Mouse (Mus musculus): ENCODE results near the gene Ddx58.
A peak's percentile ranks its signal among the peaks of the same experiment; 100 is the strongest.

The Ddx58 gene

DNA sequence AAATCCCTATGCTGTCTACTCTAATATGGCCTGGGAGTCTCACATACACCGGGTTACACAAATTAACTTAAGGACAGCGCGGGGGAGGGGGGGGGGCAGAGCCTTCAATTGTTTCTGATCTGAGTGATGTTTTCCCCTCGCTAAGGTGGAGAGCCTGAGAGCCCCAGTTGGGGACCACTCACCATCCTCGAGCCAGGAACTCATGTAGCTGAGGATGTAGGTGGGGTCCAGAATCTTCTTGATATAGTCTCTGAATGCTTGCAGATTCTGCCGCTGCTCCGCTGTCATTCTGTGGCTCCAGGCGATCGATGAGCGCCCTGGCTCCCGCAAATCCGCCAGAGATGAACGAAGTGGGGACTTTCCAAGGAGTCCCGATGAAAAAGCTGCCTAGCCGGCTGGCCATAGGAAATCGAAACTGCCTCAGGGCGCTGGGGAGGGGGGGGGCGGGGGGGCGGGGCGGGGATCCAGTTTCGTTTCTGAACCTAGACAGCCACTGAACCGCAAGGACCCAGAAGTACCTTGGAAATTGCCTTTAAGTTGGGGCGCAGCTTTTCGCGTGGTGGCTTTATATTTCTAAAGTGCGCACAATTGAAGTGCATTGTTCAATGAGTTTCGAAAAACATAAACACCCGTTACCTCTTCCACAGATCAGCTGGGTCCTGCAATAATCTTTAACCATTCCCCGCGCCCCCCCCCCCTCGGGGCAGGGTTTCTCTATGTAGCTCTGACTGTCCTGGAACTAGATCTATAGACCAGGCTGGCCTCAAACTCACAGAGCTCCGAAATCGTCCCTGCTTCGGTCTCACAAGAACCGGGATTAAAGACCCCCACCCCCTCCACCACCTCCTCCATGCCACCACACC, at the start of gene Ddx58:
Gene Ddx58 (minus strand): TSS at position 420 of the 863 bp plus-strand sequence.
- DNase-seq (ENCODE audit: low read depth, low spot score), result no peak

DNA sequence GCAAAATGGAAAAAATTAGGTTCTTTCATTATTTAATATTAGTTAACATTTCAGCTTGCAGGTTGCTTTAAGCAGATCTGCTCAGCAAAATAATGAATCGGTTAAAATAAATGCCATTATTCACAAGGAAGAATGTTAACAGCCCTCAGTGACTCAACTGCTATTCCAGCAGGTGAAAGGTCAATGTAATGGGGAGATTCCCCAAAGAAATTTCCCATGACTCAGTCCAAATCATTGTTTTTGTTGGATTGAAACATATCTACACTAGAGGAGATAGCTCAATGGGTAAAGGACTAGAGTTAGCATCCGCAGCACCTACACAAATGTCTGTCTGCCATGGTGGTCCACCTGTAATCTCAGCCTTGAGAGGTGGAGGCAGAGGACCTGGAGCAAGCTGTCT, 49.4 kb upstream of the Ddx58 start:
- no peak for DNase-seq (ENCODE audit: low read depth, low spot score)

DNA sequence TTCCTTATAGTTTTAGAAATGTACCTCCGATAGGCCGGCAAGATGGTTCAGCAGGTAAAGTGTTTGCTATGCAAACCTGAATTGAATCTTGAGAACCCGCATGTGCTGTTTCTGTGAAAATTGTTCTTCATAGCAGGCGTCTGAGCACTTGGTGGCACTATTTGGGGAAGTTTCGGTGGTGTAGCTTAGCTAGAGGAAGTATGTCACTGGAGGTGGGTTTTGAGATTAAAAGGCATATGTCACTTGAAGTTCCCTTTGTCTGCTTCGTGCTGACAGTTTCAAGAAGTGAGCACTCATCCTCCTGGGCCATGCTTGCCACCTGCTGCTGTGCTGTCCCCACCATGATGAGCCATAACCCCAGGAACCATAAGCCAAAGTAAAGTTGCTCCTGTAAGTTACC, 47.8 kb upstream of the Ddx58 start:
- no peak for DNase-seq (ENCODE audit: low read depth, low spot score)

DNA sequence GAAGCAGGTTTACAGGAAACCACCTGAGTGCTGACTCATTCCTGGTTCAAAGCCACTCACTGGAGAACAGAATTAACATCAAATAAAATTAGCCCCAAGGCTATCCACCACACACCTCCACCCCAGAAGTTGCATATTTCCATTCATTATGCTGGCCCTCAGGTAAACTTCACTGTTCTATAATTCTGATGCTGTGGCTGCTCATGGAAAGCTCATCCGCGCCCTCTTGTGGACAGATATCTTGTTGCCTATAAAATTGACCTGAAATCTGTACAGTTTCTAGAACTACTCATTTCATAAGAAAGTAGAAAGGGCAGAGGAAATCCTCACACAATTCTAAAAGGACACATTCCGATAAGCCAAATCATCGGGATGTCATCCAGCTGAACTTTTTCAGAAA, 46.0 kb upstream of the Ddx58 start:
- DNase-seq (ENCODE audit: low read depth, low spot score), result peak; percentile 53

DNA sequence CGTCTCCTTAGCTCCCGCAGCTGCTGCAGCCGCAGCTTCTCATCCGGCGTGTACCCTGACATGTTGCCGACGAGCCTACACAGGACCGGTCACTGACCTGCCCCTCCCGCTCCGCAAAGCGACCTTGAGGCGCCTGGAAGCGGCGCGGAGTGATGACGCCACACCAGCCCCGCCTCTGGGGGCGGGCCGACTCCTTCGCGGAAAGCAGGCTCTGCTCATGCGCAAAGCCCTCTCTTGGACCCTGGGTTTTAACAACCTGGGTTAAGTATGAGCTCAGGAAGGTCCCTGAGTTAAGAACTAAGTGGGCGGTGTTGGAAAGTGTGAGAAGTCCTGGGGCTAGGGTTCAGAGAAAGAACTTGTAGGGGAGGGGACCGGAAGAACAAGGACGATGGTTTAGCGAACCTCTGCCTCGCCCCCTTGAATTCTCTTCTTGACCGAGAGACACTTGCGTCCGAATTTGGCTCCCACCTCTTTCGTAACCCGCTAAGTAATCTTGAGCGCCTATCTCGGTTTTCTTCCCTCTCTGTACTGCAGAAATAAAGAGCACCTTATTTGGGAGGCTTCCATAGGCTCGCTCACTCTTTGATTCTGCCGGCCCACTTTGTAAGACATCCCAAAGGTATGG, 39.8 kb upstream of the Ddx58 start, which contains the start of gene Ndufb6:
Gene Ndufb6 (minus strand): TSS at position 146 of the 625 bp plus-strand sequence.
- DNase-seq (ENCODE audit: low read depth, low spot score), result peak; percentile 90

DNA sequence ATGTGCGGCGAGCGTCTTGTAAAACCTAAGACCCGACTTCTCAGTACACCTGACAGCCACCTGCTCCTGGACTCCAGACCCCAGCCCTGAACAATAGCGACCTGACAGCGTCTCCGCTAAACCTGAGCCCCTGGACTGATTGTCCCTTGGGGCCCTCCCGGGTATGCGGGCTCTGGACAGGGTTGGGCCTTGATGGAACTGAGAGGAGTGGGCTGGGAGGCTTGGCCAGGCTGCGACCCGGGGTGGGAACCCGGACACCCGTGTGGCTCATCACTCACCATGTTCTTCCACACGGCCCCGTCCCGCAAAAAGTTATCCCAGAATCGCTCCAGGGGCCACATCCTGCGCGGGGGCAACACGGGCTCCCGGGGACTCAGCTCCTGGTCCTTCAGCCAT, 39.2 kb upstream of the Ddx58 start:
- no peak for DNase-seq (ENCODE audit: low read depth, low spot score)

DNA sequence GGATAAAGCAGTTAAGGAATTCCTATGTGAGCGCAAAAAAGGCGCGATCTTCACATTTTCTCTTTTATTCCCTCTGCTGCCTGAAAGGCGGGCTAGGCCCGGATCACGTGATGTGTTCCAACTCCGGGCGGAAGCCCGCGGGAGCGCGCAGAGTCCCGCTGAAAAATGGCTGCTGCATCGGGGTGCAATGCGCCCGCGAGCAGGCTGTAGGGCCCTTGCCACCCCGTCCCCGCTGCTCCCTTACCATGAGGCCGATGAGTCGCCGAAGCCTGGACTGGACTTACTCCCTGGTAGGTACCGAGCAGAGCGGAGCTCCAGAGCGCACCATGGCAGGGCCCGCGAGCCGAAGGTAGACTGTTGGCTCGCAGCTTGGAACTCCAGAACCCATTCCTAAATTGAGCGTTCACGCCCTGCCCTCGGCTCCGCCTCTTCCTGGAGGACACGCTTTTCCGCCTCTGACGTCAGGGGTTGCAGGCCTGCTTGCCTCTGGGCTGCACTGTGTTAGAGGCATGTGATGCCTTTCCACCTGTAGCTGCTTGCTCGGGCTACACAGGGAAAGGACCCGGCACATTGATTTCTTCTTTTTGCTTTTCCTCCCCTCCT, 29.9 kb upstream of the Ddx58 start, which contains the start of the genes Smim27 and Topors:
Gene Smim27 (plus strand): TSS at position 150 of the 603 bp plus-strand sequence.
Gene Topors (minus strand): TSS at position 421 of the 603 bp plus-strand sequence.
- DNase-seq (ENCODE audit: low read depth, low spot score), result peak; percentile 83

DNA sequence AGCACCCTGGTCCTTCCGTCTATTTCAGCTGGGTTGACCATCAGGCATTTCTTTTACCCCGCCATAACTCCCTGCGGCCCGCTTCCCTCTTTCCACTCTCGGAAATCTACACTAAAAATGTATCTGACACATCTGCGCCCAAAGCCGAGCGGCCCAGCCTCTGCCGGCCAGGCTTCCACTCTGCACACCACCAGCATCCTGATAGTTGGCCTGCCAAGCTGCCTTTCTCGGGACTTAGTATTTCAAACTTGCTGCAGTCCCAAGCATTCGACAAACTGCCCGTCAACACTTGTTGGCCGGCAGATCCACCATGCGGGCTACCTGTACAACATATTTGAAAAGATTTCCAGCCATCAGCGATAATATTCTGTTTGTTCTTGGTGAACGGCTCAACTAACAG, 29.2 kb upstream of the Ddx58 start:
- DNase-seq (ENCODE audit: low read depth, low spot score), result no peak

DNA sequence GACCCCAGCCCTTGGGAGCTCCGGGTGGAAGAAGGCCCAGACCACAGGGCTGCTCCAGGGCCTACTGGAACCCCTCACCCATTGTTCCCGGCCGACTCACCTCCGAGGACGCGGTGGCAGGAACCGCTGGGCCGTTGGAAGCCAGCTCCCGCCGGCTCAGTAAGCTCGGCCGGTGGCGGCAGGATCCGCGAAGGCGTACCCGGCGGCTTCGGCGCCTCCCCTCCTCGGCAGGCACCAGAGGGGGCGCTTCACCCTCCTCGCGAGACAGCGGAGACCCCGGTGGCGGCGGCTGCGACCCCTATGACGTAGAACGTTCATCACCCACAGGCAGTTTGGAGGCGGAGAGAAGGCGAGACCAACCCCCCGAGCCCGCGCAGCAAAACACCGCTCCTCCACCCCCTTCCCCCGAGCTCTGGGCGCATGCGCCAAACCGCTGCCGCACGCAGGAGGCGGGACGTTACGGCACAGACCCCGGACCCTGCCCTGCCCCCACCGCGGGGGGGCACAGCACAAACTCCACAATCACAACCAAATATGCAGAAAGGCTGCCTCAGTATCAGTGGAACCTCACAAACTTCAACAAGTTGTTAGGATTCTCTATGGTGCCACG, 28.7 kb upstream of the Ddx58 start:
- peak; percentile 79 for DNase-seq (ENCODE audit: low read depth, low spot score)

DNA sequence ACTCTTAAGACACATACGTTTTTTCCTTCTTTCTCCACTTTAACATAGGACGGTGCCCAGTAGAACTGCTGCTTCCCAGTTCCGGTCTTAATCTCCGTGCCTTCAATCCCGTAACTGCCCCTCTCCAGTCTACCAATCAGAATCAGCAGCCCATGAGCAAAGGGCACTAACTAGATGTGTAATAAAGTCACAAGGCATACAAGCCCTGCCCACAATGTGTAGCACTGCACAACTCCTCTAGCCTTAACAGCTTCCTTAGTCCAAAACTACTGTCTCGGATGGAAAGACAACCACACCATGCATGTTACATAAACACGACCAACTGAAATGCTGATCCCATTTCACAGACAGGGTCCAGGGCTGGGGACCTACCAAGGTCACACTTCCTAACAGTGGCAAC, 28.1 kb upstream of the Ddx58 start:
- DNase-seq (ENCODE audit: low read depth, low spot score), result no peak

DNA sequence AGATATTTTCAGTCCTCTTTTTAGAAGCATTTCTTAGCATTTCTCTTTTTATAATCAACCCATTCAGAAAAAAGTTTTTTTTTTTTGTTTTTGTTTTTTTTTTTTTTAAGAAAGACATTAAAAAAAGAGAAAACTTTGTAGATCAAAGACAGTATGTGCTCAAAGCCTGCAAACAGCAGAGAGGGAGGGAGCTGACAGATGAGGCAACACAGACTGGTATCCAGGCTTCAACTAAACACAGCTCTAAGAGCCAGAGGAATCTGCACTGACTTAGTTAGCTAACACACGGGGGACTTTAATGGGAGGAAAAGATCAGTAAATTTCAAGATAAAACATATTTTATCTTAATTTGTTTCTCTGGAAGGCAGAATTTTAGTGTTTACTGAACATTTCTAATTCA, 24.7 kb upstream of the Ddx58 start:
- DNase-seq (ENCODE audit: low read depth, low spot score), result no peak

DNA sequence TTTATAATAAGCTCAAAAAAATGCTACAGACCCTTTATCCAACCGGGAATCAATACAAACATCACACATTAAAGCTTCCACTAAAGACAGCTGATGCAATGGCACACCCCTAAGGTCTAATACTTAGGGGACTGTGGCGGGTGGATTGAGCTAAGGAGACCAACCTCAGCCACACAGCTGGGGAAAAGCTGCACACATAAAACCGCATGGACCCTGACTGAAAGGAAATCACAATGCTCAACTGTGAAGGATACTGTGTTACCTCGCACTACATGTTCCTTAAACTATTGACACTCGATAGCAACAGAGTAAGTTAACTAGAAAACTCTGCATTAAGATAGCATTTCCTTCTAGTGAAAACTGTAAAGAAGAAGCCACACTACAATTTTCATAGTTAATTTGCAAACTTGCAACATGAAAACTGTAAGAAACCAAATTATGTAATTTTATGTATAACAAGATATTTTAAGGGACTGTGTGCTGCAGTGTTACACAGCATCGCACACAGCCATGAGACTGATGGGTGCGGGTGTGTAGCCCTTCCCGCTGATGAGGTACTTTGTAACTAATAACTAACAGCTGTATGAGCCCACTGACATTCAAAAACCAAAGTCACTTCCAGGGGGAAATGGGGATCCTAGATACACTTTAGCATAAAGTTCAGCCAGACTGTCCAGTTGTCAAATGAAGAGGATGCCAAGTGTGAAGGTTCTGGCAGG, 14.9 kb upstream of the Ddx58 start:
- no peak for DNase-seq (ENCODE audit: low read depth, low spot score)

DNA sequence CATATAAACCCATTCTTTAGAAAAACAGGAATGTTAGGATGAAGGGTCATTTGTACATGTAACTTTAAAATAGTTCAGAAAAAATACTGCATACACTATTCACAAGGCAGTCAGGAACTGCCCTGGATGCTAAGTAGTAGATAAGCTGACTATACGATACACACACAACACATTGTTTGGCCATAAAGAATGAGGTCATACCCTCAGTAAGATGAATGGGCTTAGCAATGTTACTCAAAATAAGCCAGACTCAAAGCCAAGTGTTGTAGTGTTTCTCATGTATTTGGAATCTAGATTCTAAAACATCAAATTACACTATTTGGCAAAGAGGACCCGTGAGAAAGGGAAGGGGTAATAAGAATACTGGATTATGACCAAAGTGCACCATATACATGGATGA, 14.1 kb upstream of the Ddx58 start:
- DNase-seq (ENCODE audit: low read depth, low spot score), result no peak

DNA sequence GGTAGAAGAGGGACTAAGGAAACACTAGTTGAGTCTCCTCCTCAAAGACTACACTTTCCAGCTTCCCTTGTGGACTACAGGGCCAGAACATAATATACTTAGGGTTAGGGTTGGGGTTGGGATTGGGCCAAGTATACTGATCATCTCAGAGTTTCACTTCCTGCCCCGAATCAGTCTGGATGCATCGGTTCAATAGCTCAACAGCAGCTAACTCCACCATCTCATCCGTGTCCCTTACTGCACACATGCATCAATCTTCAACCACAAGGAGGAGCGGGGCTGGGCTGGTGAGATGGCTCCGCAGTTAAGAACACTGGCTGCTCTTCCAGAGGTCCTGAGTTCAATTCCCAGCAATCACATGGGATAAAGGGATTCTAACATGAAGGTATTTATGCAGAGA, 11.4 kb upstream of the Ddx58 start:
- DNase-seq (ENCODE audit: low read depth, low spot score), result no peak

DNA sequence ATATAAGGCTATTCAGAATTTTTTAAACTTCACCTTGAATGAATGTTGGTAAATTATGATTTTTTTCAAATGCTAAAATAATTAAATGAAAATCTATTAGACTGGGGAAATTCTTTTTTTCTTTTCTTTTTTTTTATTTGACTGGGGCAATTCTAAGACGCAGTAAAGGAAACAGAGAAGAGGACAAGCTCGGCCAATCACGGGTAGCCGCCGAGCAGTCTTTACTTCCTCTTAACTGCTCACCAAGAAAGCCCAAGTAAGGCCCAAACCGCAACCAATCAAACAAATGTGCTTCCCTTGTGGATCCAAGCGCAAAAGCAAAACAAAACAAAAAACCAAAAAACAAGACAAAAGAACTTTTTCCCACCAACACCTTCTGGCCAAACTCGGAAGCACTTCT, 4.4 kb upstream of the Ddx58 start:
- no peak for DNase-seq (ENCODE audit: low read depth, low spot score)

DNA sequence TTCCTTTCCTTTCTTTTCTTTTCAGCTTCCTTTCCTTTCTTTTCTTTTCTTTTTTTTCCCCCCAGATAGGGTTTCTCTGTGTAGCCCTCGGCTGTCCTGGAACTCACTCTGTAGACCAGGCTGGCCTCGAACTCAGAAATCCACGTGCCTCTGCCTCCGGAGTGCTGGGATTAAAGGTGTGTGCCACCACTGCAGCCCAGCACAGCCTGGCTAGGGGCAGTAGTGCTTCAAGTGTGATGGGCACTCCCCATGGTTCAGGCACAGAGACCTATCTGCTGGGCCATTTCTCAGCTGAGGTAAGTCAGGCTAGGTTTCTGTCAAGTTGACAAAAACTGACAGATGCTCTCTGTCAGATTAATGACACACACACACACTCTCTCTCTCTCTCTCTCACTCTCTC, 3.4 kb upstream of the Ddx58 start:
- no peak for DNase-seq (ENCODE audit: low read depth, low spot score)

DNA sequence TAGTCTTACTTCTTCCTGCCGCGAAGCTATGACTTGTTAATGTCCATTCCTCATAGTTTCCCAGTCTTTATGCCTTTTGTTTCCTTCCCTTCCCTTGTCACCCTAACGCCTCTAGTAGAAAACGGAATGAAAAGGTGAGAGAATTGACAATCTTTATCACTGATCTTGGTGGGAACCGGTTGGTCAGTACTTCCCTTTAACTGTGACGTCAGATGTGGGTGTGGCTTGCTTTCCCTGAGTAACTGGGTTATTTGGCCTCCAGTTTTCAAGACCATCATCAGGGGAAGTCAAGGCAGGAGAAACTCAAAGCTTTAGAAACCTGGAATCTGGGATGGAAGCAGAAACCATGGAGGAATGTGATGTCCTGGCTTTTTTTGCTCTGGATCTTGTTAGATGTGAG, 2.3 kb upstream of the Ddx58 start:
- DNase-seq (ENCODE audit: low read depth, low spot score), result no peak

DNA sequence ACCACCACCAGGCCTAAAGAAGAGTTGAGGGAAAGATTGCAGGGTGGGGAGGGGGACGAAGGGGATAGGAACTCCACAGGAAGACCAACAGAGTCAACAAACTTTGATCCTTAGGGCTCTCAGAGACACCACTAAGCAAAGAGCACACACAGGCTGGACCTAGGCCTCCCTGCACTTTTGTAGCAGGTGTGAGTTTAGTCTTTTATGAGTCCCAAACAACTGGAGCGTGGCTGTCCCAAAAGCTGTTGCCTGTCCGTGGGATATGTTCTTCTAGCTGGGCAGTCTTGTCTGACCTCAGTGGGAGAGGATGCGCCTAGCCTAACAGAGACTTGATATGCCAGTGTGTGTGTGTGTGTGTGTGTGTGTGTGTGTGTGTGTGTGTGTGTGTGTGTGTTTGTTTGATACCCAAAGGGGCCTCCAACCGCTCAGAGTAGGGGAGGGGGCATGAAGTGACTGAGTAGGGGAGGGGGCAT, 680 bp upstream of the Ddx58 start:
- no peak for DNase-seq (ENCODE audit: low read depth, low spot score)

DNA sequence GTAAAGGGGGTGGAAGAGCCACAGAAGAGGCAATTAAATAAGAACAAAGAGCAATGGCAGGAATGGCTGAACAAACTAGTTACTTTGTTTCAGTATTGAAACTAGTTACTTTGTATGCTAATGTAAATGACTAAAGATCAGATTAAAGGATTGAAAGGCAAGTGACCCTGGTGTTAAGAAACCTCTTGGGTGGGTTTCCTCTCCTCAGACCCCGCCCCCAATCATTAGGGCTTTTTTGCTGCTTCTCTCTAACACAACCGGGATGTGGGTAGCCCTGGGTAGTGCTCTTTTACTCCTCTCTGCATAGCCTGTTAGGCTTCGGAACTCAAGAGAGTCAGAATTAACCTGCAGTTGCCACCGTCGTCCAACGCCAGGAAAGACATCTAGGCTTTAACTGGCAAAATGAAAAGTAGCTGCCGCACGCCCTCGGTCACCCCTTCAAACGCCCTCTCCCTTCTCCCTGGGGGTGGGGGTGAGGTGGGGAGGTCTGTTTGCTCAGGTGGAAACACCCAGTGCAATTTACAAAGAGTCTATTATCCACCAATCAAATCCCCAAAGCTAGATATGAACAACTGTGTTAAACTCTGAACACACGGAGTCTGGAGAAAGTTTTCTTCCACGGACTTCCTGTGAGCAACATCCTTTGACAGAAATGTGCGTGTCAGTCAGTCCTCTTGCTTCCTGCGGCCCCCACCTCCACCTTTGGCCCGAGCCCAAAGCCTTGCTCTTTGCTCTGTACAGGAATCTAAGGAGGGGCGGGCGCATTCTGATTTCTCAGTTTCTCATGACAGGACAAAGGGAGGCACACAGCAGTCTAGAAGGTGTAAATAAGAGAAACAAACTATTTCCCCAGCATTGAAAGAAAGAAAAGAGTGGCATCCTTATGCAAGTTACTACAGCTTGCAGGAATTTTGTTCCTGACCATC, 882 bp downstream of the Ddx58 start:
- DNase-seq (ENCODE audit: low read depth, low spot score), result no peak

DNA sequence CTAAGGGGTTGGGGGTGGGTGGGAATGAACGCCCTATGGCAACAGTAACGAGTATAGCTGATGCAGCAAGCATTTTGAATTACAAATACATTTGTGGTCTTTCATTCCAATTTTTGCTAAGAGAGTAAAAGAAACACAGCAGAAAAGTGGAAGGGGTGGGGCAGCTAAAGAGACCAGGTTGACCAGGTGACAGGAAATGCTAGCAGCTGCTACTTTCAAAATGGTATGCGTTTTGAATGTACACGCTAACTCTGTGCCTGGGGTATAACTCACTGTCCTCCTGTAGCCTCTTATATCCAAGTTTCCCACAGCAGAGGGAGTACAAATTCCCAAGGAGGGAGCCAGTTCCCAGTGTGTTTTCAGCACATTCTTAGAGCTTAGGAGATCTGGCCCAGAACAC, 2.8 kb downstream of the Ddx58 start:
- no peak for DNase-seq (ENCODE audit: low read depth, low spot score)

Data from retina, postnatal 7 days (tissue).